Mouse (Mus musculus): Measurements from ENCODE around the gene Psmc4. TPM values are rescaled to one million over a fixed set of nuclear protein-coding genes. Genes with fewer than 3 reads are reported as not detected.

The Psmc4 gene
- polyA plus RNA-seq, 1 experiment from 2014 or later: 404 TPM

- no peak overlapping the region for H3K4me2 ChIP-seq (ENCODE audit: low read depth, low read length, severe bottlenecking)
Measured at GRCm38 (mm10) chr7:28059972-28060371, 10.1 kb upstream of the Psmc4 start.

GRCm38 (mm10) chr7:28053046-28053930 lies 3.4 kb upstream of the Psmc4 start:
- Histone ChIP-seq H3K27me3 (ENCODE audit: control insufficient read depth, insufficient read depth, low read length) (no peaks in the 10 kb centered on the region), H3K4me2 (ENCODE audit: low read depth, low read length, severe bottlenecking) (no peak overlapping the region), H3K9ac (ENCODE audit: low read length) (no peak overlapping the region), H3K9me3 (ENCODE audit: control insufficient read depth, low read length) (no peaks in the 10 kb centered on the region), H3K36me3 (ENCODE audit: control insufficient read depth, insufficient read depth, low read length) (no peaks in the 10 kb centered on the region; the same call in 1 of the 2 replicates), H3K4me1 (replicated peaks; ENCODE audit: control insufficient read depth, insufficient read depth, low read length) (peaks cover 3% of the 10 kb centered on the region; the same call in 1 of the 2 replicates), H3K4me3 (ENCODE audit: low read depth, low read length) (no peak overlapping the region), H3K27ac (ENCODE audit: low read depth, low read length) (no peak overlapping the region)
- ATAC-seq (replicated peaks; ENCODE audit: low FRiP score) (no peak), DNase-seq (ENCODE audit: low spot score) (no peak)
- WGBS: 83% methylated on average over 6 of the region's 6 CpGs

More at GRCm38 (mm10) chr7:28059972-28060371, 10.1 kb upstream of the Psmc4 start:
- no peak overlapping the region for H3K9ac ChIP-seq (ENCODE audit: low read length)
- WGBS: 90% methylated on average over 1 of the region's 1 CpGs
- H3K36me3 ChIP-seq (ENCODE audit: control insufficient read depth, insufficient read depth, low read length): no peaks in the 10 kb centered on the region
- H3K4me3 ChIP-seq (ENCODE audit: low read depth, low read length): no peak overlapping the region
- no peaks in the 10 kb centered on the region for H3K27me3 ChIP-seq (ENCODE audit: control insufficient read depth, insufficient read depth, low read length)
- no peaks in the 10 kb centered on the region for H3K9me3 ChIP-seq (ENCODE audit: control insufficient read depth, low read length)
- ATAC-seq (replicated peaks; ENCODE audit: low FRiP score): no peak
- H3K27ac ChIP-seq (ENCODE audit: low read depth, low read length): no peak overlapping the region
- DNase-seq (ENCODE audit: low spot score): no peak
- H3K4me1 ChIP-seq (replicated peaks; ENCODE audit: control insufficient read depth, insufficient read depth, low read length): no peaks in the 10 kb centered on the region

DNA sequence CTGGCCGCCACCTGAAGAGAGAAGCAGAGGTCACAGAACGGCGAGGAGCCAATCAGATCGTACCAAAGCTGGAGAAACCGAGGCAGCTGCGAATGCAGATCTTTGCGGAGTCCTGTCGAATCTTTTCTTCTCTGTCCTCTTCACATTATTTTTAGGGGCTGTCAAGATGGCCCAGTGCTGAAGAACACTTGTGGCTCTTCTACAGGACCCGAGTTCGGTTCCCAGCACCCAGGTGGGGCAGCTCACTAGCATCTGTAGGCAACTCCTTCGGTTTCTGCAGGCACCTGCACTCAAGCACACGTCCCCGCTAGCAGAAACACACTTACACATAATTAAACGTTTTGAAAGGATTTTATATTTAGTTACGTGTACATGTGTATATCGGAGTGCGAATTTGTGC lies 683 bp upstream of the Psmc4 start:
- Histone ChIP-seq H3K27me3 (ENCODE audit: control insufficient read depth, insufficient read depth, low read length) (no peaks in the 10 kb centered on the region), H3K27ac (ENCODE audit: low read depth, low read length) (no peak overlapping the region), H3K36me3 (ENCODE audit: control insufficient read depth, insufficient read depth, low read length) (peaks cover 9% of the 10 kb centered on the region), H3K4me3 (ENCODE audit: low read depth, low read length) (no peak overlapping the region), H3K4me1 (replicated peaks; ENCODE audit: control insufficient read depth, insufficient read depth, low read length) (peaks cover 3% of the 10 kb centered on the region; the same call in 1 of the 2 replicates), H3K9me3 (ENCODE audit: control insufficient read depth, low read length) (no peaks in the 10 kb centered on the region), H3K9ac (ENCODE audit: low read length) (no peak overlapping the region; the same call in 1 of the 2 replicates), H3K4me2 (ENCODE audit: low read depth, low read length, severe bottlenecking) (peak overlapping the region; percentile 29; the same call in 1 of the 2 replicates)
- 61% methylated on average over 17 of the region's 17 CpGs for WGBS
- ATAC-seq (replicated peaks; ENCODE audit: low FRiP score): no peak; the same call in 1 of the 2 replicates
- no peak for DNase-seq (ENCODE audit: low spot score)

- no peaks in the 10 kb centered on the region for H3K9me3 ChIP-seq (ENCODE audit: control insufficient read depth, low read length)
- H3K4me1 ChIP-seq (replicated peaks; ENCODE audit: control insufficient read depth, insufficient read depth, low read length): peaks cover 3% of the 10 kb centered on the region; the same call in 1 of the 2 replicates
- peaks cover 24% of the 10 kb centered on the region for H3K36me3 ChIP-seq (ENCODE audit: control insufficient read depth, insufficient read depth, low read length)
- no peak overlapping the region for H3K9ac ChIP-seq (ENCODE audit: low read length)
- ATAC-seq (replicated peaks; ENCODE audit: low FRiP score): no peak
- no peak overlapping the region for H3K27ac ChIP-seq (ENCODE audit: low read depth, low read length)
- 88% methylated on average over 4 of the region's 4 CpGs for WGBS
- H3K4me2 ChIP-seq (ENCODE audit: low read depth, low read length, severe bottlenecking): no peak overlapping the region
- no peak overlapping the region for H3K4me3 ChIP-seq (ENCODE audit: low read depth, low read length)
- no peaks in the 10 kb centered on the region for H3K27me3 ChIP-seq (ENCODE audit: control insufficient read depth, insufficient read depth, low read length)
- no peak for DNase-seq (ENCODE audit: low spot score)
Measured at GRCm38 (mm10) chr7:28044524-28044923, 5.4 kb downstream of the Psmc4 start.

GRCm38 (mm10) chr7:28014445-28014810 lies 35.5 kb downstream of the Psmc4 start:
- 25% methylated on average over 7 of the region's 7 CpGs for WGBS
- DNase-seq (ENCODE audit: low spot score) (no peak), ATAC-seq (replicated peaks; ENCODE audit: low FRiP score) (peak; percentile 49)
- H3K4me1 ChIP-seq (replicated peaks; ENCODE audit: control insufficient read depth, insufficient read depth, low read length): no peaks in the 10 kb centered on the region
- no peak overlapping the region for H3K27ac ChIP-seq (ENCODE audit: low read depth, low read length)
- H3K27me3 ChIP-seq (ENCODE audit: control insufficient read depth, insufficient read depth, low read length): no peaks in the 10 kb centered on the region
- peak overlapping the region; percentile 90 for H3K4me2 ChIP-seq (ENCODE audit: low read depth, low read length, severe bottlenecking)
- H3K4me3 ChIP-seq (ENCODE audit: low read depth, low read length): peak overlapping the region; percentile 75
- H3K9ac ChIP-seq (ENCODE audit: low read length): peak overlapping the region; percentile 84
- no peaks in the 10 kb centered on the region; the same call in 1 of the 2 replicates for H3K36me3 ChIP-seq (ENCODE audit: control insufficient read depth, insufficient read depth, low read length)
- H3K9me3 ChIP-seq (ENCODE audit: control insufficient read depth, low read length): no peaks in the 10 kb centered on the region

DNA sequence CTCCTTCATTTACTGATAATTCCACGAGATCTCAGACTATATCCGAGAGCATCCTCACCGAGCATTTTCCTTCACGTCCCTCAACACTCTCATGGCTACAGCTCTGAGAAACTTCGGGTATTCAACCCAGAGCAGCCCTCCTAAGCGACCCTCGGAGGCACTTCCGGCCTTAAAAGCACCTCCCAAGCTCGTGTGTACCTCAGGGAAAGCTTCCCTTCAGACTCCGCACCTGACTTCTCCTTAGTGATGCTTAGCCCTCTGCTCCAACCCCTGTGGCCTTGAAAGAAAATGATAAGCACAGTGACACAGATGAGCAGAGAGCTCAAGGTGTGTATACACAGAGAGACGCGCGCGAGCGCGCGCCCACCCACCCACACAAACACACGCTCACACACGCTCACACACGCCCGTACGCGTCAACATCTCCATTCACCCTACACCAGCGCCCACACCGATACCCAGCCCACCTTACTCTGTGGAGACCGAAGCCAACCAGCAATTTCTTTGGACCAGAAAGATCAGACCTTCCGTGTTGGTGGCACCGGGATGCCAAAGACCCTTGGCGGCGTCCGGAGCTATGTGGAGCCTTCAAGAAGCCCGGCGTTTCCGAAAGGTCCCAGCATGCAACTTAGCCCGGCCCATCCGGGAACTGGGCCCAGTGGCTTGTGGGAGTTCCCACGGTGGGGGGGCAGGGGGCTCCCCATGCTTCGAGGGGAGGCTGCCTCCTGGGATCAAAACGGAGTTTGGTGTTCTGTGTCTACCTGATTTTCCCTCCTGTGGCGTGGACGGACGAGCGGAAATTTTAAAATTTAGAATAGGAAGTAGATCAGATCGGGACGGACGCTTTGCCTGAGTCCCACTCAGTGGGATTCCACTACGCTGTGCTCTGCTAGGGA lies 36.1 kb downstream of the Psmc4 start, which contains the start of gene Zfp850:
TSS of gene Zfp850 (minus strand) at position 567 of the 896 bp plus-strand sequence.
- WGBS: under 1% methylated on average over 47 of the region's 47 CpGs
- H3K27ac ChIP-seq (ENCODE audit: low read depth, low read length): peak within 1 kb of the TSS; percentile 18; the same call in 1 of the 2 replicates

GRCm38 (mm10) chr7:28010271-28010670 lies 39.6 kb downstream of the Psmc4 start:
- Histone ChIP-seq H3K27ac (ENCODE audit: low read depth, low read length) (no peak overlapping the region), H3K4me3 (ENCODE audit: low read depth, low read length) (no peak overlapping the region), H3K27me3 (ENCODE audit: control insufficient read depth, insufficient read depth, low read length) (no peaks in the 10 kb centered on the region), H3K9ac (ENCODE audit: low read length) (no peak overlapping the region), H3K4me2 (ENCODE audit: low read depth, low read length, severe bottlenecking) (no peak overlapping the region), H3K36me3 (ENCODE audit: control insufficient read depth, insufficient read depth, low read length) (no peaks in the 10 kb centered on the region; the same call in 1 of the 2 replicates), H3K9me3 (ENCODE audit: control insufficient read depth, low read length) (no peaks in the 10 kb centered on the region), H3K4me1 (replicated peaks; ENCODE audit: control insufficient read depth, insufficient read depth, low read length) (no peaks in the 10 kb centered on the region)
- 94% methylated on average over 3 of the region's 3 CpGs for WGBS
- no peak for ATAC-seq (replicated peaks; ENCODE audit: low FRiP score)
- no peak for DNase-seq (ENCODE audit: low spot score)

More for the DNA sequence above, 36.1 kb downstream of the Psmc4 start, which contains the start of gene Zfp850:
- ATAC-seq (replicated peaks; ENCODE audit: low FRiP score): peak; percentile 93
- H3K9me3 ChIP-seq (ENCODE audit: control insufficient read depth, low read length): no peaks in the 10 kb centered on the region
- peak; percentile 87 for DNase-seq (ENCODE audit: low spot score)
- H3K4me3 ChIP-seq (ENCODE audit: low read depth, low read length): peak within 1 kb of the TSS; percentile 75
- peak within 1 kb of the TSS; percentile 84 for H3K9ac ChIP-seq (ENCODE audit: low read length)
- no peaks in the 10 kb centered on the region; the same call in 1 of the 2 replicates for H3K36me3 ChIP-seq (ENCODE audit: control insufficient read depth, insufficient read depth, low read length)
- peak within 1 kb of the TSS; percentile 90 for H3K4me2 ChIP-seq (ENCODE audit: low read depth, low read length, severe bottlenecking)
- no peaks in the 10 kb centered on the region for H3K27me3 ChIP-seq (ENCODE audit: control insufficient read depth, insufficient read depth, low read length)
- H3K4me1 ChIP-seq (replicated peaks; ENCODE audit: control insufficient read depth, insufficient read depth, low read length): no peaks in the 10 kb centered on the region

Measured in forebrain, embryonic 11.5 days (tissue).